Mouse (Mus musculus): ENCODE data around the gene Cyb5b.

The Cyb5b gene

DNA sequence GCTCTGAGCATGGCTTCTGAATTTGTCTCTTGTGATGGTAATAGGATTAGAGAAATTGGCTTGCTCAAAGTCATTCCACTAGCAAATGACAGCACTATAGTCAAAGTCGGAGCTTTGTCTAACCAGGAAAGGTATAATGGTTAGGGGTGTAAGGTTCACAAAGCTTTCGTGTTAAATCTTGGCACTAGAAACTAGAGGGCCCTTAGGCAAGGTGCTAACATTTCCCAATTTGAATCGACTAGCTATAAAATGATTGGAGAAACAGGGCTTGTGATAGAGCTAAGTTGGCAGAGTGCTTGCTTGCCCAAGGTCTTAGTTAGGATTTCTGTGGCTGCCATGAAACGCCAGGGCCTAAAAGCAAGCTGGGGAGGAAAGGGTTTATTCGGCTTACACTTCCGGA, 20.4 kb upstream of the Cyb5b start:
- no peak for DNase-seq (ENCODE audit: low read depth)

DNA sequence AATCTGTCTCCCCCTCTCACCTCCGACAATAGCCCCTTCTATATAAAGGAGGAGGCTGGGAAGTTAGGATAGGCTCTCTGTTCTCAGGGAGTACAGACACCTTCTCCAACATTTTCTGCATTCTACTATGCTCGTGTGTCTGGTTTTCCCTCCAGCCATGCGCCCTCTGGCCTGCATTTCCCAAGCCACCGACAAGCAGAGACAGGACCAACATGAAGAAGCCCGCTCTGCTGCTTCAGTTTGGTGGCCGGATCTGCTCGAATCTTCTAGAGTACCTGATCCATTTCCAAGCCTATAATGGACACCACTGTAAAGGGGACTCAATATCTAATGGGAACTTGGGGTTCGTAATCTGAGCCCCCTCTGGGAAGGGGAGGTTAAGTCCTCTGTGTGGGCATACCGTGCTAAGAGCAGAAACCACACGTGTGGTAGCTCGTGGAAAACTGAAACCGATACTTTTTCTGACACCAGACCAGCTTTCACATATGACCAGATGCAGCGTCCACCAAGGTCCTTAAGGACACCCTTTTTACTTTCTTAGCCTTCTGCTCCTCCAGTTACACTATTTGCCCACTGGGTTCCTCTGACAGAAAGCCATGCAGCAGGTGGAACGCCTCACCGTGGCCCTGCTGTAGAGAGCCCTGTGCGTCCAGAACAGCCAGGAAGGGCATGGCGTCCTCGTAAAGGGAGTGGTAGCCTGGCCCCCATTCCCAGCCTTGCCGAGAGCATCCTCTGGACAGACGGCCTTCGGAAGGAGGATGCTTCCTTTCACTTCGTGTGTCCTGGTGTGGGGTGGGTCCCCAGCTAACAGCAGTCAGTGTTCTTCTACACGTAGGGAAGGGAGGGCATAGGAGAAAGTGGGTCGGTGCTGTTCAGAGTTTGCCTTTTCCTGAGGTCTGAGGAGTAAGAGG, 17.6 kb upstream of the Cyb5b start:
- DNase-seq (ENCODE audit: low read depth) = no peak

DNA sequence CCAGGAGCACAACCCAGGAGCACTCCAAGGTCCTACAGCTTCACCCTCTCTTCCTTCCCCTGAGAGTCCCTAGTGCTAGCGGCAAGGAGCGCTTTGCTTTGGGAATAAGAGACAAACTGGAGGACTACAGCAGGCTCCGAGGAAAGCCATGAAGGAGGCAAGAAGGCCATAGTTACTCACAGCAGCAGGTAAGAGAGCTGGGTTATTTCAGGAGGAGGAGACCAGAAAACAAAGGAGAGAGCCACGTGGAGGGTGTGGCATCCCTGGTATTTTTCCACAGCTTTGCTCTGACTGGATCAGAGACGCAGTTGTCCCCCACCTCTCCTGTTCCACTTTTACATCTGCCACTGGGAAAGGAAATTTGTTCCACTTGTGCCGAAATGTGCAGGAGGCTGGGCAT, 16.6 kb upstream of the Cyb5b start:
- no peak for DNase-seq (ENCODE audit: low read depth)

DNA sequence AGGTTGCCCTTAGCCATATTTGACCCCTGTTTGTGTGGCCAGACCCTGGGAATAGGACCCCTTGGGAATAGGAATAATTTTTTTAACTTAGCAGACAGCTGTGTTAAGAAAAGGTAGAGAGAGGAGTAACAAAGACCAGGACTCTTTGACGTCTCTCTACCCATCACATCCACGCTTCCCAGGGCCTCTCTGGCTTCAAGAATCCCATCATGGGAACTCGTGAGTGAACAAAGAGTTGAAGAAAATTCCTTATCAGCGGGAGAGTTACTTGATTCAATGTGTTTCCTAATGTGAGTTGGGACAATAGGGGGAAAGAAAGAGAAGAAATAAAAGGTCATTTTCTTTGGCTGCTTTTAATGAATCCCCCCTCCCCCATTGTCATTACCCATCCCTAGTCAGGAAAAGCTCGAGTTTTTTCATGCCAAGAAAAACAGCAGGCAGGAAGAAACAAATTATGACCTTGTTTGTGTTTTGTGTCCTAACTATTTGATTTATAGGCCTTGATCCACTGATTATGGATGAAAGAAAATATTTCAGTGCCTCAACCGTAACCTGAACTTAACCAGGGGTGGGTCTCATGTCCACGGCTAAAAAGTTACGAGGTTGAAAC, 14.3 kb upstream of the Cyb5b start:
- DNase-seq (ENCODE audit: low read depth) = no peak

DNA sequence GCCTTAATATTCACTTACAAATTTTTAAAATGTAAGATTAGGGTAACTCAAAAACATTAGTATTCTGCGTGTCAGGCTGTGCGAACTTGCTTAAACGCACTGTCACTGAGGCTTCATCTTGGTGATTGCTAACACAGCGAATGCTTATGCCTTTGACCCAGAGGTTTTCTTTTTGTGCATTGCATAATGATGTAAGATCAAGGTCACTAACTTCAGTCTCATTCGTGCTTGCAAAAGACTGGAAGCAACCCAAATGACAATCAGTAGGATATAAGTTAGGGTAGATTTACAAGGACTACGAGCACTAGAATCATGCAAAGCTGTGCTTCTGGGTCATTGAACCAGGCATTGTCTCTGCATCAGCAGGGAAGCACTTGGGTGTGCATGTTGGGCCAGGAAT, 12.8 kb upstream of the Cyb5b start:
- DNase-seq (ENCODE audit: low read depth) = peak; percentile 23

DNA sequence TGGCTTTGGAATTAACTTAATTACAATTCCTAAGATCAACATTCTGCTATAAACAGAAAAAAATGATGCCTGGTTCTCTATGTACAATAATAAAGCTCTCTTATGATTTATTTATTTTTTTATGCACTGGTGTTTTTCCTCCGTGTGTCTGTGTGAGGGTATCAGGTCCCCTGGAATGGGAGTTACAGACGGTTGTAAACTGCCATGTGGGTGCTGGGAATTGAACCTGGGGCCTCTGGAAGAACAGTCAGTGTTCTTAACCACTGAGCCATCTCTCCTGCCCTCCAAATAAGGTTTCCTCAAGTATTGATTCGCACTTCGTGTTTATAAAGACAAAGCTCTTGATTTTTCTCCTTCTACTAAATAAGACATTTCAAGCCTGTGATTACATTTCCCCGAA, 12.1 kb upstream of the Cyb5b start:
- DNase-seq (ENCODE audit: low read depth) = no peak

DNA sequence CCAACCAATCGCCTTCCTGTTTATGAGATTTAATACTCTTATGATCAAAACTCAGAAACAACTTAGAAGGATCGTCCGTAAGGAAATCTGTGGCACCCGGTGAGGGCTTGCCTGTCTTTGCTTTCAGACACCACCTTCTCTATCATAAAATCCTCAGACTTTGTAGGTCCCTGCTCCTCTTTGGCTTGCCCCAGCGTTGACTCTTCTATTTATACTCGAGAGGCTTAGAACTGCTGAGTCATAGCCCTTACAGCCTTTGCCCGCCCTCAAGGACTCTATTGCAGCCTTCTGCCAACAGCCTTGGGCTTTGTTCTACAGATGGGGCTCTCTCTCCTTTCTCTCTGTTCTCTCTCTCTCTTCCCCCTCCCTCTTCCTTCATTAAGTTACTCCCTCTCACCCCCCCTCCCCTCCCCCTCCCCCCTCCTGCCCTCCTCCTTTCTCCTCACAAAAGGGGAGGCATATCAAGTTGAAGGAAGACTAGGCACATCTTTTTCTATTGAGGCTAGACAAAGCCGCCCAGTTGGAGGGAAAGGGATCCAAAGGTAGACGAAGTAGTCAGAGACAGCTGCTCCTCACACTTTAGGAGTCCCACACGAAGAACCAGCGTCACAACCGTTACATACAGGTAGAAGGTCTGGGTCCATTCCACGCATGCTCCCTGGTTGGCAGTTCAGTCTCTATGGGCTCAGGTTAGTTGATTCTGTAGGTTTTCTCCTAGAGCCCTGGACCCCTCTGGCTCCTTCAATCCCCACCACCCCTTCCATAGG, 10.6 kb upstream of the Cyb5b start:
- DNase-seq (ENCODE audit: low read depth) = peak; percentile 81

DNA sequence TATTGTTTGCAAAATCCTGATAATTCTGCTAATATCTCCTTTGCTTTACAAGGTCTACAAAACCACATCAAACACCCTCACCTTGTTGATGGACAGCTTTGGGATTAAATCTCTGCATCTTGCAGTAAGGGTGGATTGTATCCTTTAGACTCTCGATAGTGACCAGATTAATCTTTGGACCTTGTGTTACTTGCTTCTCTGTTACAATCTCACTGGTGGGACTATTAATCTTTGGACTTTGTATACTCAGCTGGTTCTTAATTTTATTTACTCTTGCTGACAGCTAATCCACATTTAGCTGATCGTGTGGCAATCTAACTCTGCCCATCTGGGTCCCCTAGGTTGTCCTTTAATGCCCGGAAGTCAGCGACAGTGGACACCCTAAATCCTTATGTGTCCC, 7.9 kb upstream of the Cyb5b start:
- DNase-seq (ENCODE audit: low read depth) = no peak

DNA sequence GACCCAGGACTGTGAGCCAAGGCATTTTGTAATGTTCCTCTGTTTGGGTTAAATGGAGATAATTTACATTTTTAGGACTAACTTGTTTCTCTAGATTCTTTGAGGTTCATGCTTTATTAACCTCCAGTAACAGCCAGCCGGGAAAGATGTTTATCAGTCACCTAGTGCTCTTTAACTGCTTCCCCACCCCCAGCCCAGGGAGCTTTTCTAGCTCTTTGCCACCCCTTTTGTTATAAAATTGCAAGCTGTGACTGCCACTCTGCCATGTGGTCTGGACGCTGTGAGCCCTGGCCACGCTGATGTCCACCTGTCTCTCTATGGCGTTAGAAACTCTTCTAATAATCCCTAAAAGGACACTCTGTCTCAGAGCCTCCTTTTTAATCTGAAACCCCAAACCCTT, 6.9 kb upstream of the Cyb5b start:
- DNase-seq (ENCODE audit: low read depth) = no peak

DNA sequence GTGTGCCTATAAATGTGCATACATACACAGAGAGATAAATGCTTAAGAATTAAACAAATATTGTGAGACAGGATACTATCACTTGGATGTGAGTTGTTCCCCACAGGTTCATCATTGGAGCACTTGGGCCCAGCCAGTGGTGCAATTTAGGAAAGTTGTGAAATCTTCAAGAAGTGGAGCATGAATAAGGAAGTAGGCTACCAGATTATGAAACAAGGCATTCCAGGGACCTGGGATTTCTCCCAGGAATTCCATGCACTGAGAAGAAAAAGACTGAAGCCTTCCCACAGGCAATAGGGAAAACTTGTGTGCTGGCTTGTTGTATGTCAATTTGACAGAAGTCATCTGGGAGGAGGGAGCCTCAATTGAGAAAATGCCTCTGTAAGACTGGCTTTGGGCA, 4.3 kb upstream of the Cyb5b start:
- DNase-seq (ENCODE audit: low read depth) = no peak

DNA sequence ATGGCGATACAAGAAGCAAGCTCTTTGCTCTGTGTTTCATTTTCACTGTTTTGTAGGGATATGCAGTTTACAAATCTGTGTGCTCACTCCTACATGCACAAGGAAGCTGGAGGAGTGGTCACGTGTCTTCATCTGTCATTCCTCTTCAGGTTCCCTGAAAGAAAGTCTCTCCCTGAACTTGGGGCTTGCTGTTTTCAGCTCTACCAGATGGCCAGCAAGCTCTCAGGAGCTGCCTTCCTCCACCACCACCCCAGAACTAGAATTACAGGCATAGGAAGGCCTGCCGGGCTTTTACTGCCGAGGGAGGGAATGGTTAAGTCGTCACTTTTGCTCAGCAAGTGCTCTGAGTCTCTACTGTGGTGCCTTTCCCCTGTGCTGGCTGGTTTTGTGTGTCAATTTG, 1.6 kb upstream of the Cyb5b start:
- no peak for DNase-seq (ENCODE audit: low read depth)

DNA sequence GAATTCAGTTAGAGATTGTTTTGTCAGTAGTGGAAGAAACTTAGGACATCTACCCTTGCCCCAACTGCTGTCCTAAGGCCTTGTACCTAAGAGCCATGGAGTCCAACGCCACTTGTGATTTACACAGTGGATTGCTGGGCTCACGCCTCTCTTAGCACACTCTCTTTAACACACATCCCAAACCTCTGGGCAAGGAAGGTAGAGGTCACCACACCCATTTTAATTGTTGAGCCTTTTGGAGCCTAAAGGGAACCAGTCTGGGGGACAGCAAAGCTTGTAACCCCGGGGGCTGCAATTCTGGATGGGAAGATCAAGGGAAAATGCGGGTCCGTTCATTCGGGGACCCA, 410 bp upstream of the Cyb5b start:
- no peak for DNase-seq (ENCODE audit: low read depth)

DNA sequence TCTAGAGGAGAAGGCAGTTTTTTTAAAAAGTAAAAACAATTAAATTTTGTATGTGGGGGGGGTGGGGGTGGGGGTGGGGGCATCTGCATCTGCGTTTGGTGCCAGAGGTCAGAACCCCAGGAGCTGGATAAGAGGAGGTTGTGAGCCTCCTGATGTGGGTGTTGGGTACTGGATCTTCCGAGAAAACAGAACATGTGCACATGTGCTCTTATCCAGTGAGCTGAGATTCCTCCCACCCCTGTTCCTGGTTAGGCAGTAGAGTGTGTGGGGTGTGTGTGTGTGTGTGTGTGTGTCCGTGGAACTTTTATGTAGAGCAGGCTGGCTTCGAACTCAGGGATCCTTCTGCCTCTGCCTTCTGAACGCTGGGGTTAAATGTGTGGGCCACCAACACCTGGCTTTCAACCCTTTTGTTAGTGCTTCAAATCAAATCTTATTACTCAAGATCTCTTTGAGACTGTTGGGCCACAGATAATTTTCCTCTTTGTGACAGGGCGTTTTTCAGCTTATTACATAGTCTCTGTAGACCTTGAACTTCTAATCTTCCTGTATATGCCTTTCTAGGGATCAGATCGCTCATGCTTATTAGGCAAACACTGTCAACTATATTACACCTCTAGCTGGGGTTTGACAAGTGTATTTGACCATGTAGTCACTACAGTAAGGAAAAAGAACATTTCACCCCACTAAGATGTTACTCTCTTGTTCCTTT, 926 bp downstream of the Cyb5b start:
- DNase-seq (ENCODE audit: low read depth) = peak; percentile 54

DNA sequence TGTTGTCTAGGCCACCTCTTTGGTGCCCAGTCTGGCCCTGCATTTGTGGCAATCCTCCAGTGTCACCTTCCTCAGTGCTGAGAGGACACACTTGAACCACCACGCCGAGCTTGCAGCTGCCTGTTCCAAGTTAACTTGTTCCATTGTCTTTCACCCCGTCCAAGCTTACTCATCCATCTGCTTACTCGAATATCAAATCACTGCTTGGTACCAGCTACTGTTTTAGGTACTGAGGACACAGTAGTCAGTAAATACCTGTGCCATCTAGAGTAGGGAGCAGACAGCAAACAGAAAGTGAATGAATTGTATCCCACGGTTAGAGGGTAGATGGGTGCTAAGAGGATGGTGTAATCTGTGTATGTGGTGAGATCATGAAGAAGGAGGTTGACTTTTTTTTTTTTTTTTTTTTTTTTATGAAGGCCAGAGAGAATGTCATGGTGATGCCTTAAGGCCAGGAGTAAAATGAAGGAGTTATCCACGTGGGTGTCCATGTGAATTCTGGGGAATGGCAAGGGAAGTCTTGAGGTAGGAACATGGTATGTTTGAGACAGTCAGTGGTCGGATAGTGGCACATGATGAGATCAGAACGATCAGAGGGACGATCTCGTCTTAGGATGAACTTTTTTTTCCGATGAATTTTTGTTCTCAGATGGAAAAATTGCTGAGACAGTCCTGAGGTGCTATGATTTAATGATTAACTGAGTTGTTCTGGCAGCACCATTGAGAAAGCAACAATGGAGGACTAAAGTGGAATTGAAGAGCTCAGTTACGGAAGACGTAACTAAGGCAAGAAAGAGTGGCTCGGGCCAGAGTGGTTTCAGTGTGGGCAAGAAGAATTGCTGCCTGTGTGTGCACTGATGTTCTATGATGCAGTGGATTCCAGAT, 3.1 kb downstream of the Cyb5b start:
- no peak for DNase-seq (ENCODE audit: low read depth)

DNA sequence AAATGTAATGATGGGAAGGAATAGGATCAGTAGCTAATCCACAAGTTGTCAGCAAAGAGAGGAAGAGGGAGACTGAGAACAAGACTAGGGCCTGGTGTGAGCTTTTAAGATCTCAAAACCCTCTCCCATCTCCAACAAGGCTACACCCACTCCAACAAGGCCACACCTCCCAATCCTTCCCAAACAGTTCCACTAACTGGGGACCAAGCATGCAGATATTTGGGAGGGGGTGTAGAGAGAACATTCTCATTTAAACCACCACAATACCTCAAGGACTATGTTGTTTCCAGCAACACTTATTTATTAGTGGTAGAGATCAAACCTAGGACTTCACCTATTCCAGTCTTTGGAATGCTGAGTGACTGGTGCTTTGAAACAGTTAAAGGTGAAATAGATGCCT, 6.4 kb downstream of the Cyb5b start:
- no peak for DNase-seq (ENCODE audit: low read depth)

DNA sequence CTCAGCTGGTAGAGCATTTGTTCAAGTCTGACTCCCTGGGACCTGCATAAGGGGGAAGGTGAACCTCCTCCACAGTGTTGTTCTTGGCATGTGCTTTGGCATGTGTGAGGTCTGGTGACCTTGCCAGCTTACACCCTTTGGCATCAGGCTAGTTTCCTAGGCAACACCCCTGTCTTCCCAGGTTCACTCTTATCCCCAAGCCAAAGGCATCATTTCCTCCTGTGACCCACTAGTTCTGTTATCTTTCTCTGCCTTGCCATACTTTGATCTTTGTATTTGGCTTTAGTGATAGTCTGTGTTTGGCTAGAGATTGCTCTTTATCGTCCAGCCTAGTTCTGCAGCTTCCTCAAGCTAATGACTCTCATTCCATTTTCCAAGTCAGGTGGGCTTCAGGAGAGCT, 7.4 kb downstream of the Cyb5b start:
- peak; percentile 27 for DNase-seq (ENCODE audit: low read depth)

DNA sequence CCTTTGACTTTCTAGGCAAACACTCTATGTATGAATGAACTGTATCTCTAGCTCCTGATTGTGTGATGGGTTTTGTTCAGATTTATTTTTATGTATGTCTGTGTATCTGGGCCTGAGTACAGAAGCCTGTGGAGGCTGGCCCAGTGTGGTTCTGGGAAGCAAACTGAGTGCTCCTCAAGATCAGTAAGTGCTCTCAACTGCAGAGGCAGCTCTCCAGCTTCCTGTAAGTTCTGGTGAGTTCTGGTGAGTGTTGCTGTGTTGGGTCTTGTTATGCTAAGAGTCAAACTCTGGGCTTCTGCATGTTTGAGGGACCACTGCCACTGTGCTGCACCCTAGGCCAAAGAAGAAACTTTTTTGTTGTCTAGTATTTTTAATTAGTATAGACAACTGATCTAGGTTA, 8.4 kb downstream of the Cyb5b start:
- DNase-seq (ENCODE audit: low read depth) = no peak

DNA sequence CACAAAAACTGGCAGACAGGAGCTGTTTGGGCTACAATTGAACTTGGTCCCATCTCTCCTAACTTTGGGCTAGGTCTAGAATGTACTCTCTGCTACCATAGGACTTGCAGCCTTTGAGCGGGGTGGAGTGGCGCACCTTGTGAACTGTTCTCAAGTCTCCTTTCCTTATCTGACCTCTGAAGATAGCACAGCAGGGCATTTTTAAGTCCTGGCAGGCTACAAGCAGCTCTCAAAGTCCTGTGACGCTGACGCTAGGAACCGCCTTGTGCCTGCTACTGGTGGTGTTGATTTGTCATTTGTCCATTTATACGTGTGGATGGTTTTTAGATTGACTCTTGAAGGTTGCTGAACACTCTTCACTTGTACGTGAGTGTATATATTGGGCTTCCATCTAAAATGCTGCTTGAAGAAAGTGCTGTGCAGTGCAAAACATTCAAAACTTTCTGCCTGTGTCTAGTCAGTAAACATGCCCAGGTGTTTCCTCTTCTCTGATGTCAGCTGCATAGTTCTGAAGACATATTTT, 13.9 kb downstream of the Cyb5b start:
- DNase-seq (ENCODE audit: low read depth) = no peak

DNA sequence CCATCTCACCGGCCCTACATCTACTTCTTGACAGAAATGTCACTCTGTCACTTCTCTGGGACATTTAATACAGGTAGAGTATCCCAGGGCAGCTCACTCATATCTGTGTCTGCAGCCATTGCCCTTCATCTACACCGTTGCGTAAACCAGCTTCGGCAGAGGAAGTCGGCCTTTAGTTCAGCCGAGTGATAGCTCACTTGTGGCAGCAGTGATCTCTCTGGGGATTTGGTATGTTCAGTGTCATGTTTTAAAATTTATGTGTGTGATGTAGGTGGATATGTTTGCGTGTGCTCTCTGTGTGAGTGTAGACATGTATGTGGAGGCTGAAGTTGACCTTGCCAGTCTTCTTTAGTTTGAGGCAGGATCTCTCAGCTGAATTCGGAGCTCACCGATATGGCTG, 15.3 kb downstream of the Cyb5b start:
- peak; percentile 24 for DNase-seq (ENCODE audit: low read depth)

DNA sequence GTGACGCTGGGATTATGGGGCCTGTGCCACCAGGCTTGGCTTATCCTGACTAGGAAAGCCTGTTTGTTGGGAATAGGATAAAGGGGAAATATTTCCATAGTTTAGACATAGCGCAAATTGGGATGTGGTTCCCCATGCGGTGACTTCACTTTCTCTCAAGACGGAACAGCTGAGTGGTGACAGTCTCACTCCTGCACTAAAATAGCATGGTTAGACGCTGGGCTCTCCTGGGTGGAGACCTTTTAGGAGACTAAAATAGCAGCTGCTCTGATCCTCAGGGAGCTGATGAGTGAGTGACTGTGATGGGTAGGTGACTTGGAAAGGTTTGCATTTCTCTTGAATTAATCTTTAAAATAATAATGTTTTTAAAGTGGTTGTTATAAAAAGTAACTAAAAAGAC, 17.4 kb downstream of the Cyb5b start:
- DNase-seq (ENCODE audit: low read depth) = no peak

DNA sequence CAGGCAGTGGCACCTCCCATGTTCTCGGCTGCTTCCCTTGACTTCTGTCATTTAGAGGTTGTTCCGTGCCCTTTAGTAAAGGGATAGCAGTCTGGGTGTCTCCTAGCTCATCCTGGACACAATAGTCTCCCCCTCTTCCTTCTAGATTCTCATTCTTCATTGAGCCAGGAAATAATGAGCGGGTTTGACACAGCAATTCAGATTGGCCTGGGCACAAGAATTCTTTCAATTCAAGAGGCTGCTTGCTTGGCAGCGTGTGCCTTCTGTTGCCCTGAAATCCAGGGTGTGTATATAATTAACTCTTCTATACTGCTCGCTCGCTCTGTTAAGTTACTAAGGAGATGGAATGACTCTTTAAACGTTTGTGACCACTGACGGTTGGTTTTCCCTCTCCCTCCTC, 21.7 kb downstream of the Cyb5b start:
- DNase-seq (ENCODE audit: low read depth) = no peak

All from 416B (cell line).